Mouse (Mus musculus): Measurements from ENCODE around the gene Pnpla1. TPM values are rescaled to one million over a fixed set of nuclear protein-coding genes. Genes with fewer than 3 reads are reported as not detected.

Gene Pnpla1
- total RNA-seq, 2 experiments from 2014 or later: not detected

GRCm38 (mm10) chr17:28879931-28880391, 21.8 kb downstream of the Pnpla1 start:
- ATAC-seq (replicated peaks; ENCODE audit: low FRiP score, poor library complexity, severe bottlenecking): peak; percentile 72

- peak; percentile 79 for ATAC-seq (replicated peaks; ENCODE audit: low FRiP score, poor library complexity, severe bottlenecking)
Observed at GRCm38 (mm10) chr17:28882316-28882715, 24.1 kb downstream of the Pnpla1 start.

GRCm38 (mm10) chr17:28882810-28883209, 24.6 kb downstream of the Pnpla1 start:
- ATAC-seq (replicated peaks; ENCODE audit: low FRiP score, poor library complexity, severe bottlenecking): no peak

- no peak for ATAC-seq (replicated peaks; ENCODE audit: low FRiP score, poor library complexity, severe bottlenecking)
Observed at GRCm38 (mm10) chr17:28883941-28884516, 25.8 kb downstream of the Pnpla1 start.

GRCm38 (mm10) chr17:28885231-28885630, 27.0 kb downstream of the Pnpla1 start:
- ATAC-seq (replicated peaks; ENCODE audit: low FRiP score, poor library complexity, severe bottlenecking): no peak

- ATAC-seq (replicated peaks; ENCODE audit: low FRiP score, poor library complexity, severe bottlenecking): no peak
Observed at GRCm38 (mm10) chr17:28886266-28886665, 28.1 kb downstream of the Pnpla1 start.

- ATAC-seq (replicated peaks; ENCODE audit: low FRiP score, poor library complexity, severe bottlenecking): no peak
Observed at GRCm38 (mm10) chr17:28894050-28894767, 36.0 kb downstream of the Pnpla1 start.

GRCm38 (mm10) chr17:28895217-28895875, 37.1 kb downstream of the Pnpla1 start:
- no peak for ATAC-seq (replicated peaks; ENCODE audit: low FRiP score, poor library complexity, severe bottlenecking)

GRCm38 (mm10) chr17:28896095-28896780, 38.0 kb downstream of the Pnpla1 start:
- ATAC-seq (replicated peaks; ENCODE audit: low FRiP score, poor library complexity, severe bottlenecking): no peak

- ATAC-seq (replicated peaks; ENCODE audit: low FRiP score, poor library complexity, severe bottlenecking): no peak
Observed at GRCm38 (mm10) chr17:28897817-28898216, 39.6 kb downstream of the Pnpla1 start.

- ATAC-seq (replicated peaks; ENCODE audit: low FRiP score, poor library complexity, severe bottlenecking): no peak
Observed at GRCm38 (mm10) chr17:28898249-28898648, 40.0 kb downstream of the Pnpla1 start.

GRCm38 (mm10) chr17:28899427-28899826, 41.2 kb downstream of the Pnpla1 start:
- ATAC-seq (replicated peaks; ENCODE audit: low FRiP score, poor library complexity, severe bottlenecking): no peak

GRCm38 (mm10) chr17:28901559-28901958, 43.3 kb downstream of the Pnpla1 start:
- no peak for ATAC-seq (replicated peaks; ENCODE audit: low FRiP score, poor library complexity, severe bottlenecking)

GRCm38 (mm10) chr17:28904546-28905376, 46.5 kb downstream of the Pnpla1 start:
- peak; percentile 57 for ATAC-seq (replicated peaks; ENCODE audit: low FRiP score, poor library complexity, severe bottlenecking)

GRCm38 (mm10) chr17:28905377-28905916, 47.2 kb downstream of the Pnpla1 start:
- ATAC-seq (replicated peaks; ENCODE audit: low FRiP score, poor library complexity, severe bottlenecking): no peak

- no peak for ATAC-seq (replicated peaks; ENCODE audit: low FRiP score, poor library complexity, severe bottlenecking)
Observed at GRCm38 (mm10) chr17:28907959-28908358, 49.7 kb downstream of the Pnpla1 start.

GRCm38 (mm10) chr17:28909252-28909941, 51.2 kb downstream of the Pnpla1 start:
- ATAC-seq (replicated peaks; ENCODE audit: low FRiP score, poor library complexity, severe bottlenecking): no peak

- ATAC-seq (replicated peaks; ENCODE audit: low FRiP score, poor library complexity, severe bottlenecking): no peak
Observed at GRCm38 (mm10) chr17:28910139-28910538, 51.9 kb downstream of the Pnpla1 start.

GRCm38 (mm10) chr17:28913200-28913599, 55.0 kb downstream of the Pnpla1 start:
- no peak for ATAC-seq (replicated peaks; ENCODE audit: low FRiP score, poor library complexity, severe bottlenecking)
